Mouse (Mus musculus) liver, embryonic 13.5 days (tissue): Measurements from ENCODE around the gene Ube2h. TPM values are rescaled to one million over a fixed set of nuclear protein-coding genes. Genes with fewer than 3 reads are reported as not detected.

Experiments used
- ATAC-seq: fragments of 200-750 bp; cut with Nextera tagmentation; 2 replicates; pipeline ENCODE4 v1.8.0; 2017; ENCODE audit warnings: low read depth, mild to moderate bottlenecking, moderate number of reproducible peaks, moderate library complexity
- DNase-seq: peaks from one replicate; pipeline ENCODE4 v3.0.0; 2022
- H3K27ac ChIP-seq: fragments of 300-500 bp; sonication (generic); 2 replicates; pipeline ENCODE4 v1.5.1; 2015; ENCODE audit warnings: moderate library complexity, mild to moderate bottlenecking, inconsistent platforms
- H3K27me3 ChIP-seq: fragments of 300-500 bp; sonication (generic); 2 replicates; pipeline ENCODE4 v1.6.1; 2015; ENCODE audit warnings: mild to moderate bottlenecking, inconsistent platforms
- H3K36me3 ChIP-seq: fragments of 300-500 bp; sonication (generic); 2 replicates; pipeline ENCODE4 v1.6.1; 2015; ENCODE audit warnings: mild to moderate bottlenecking, inconsistent platforms
- H3K4me1 ChIP-seq: fragments of 300-500 bp; sonication (generic); replicated peaks from 2 replicates; pipeline ENCODE4 v1.6.1; 2015; ENCODE audit warnings: inconsistent platforms
- H3K4me2 ChIP-seq: fragments of 300-500 bp; sonication (generic); 2 replicates; pipeline ENCODE4 v1.6.1; 2015; ENCODE audit warnings: inconsistent platforms, mild to moderate bottlenecking, moderate library complexity
- H3K4me3 ChIP-seq: fragments of 300-500 bp; sonication (generic); replicated peaks from 2 replicates; pipeline ENCODE4 v1.5.1; 2015; ENCODE audit warnings: mild to moderate bottlenecking, inconsistent platforms
- H3K9ac ChIP-seq: fragments of 300-500 bp; sonication (generic); 2 replicates; pipeline ENCODE4 v1.6.1; 2015; ENCODE audit warnings: mild to moderate bottlenecking, inconsistent platforms
- H3K9me3 ChIP-seq: fragments of 300-500 bp; sonication (generic); replicated peaks from 2 replicates; pipeline ENCODE4 v1.6.1; 2016; ENCODE audit warnings: inconsistent platforms
- WGBS: fragments of 180-500 bp; shearing (Covaris S2); methylation state at CpG from one replicate; pipeline ENCODE4 v1.1.7; 2015; ENCODE audit not compliant: insufficient replicate concordance; 5-methylcytosine and 5-hydroxymethylcytosine counted together
- polyA plus RNA-seq: library from polyadenylated mRNA; unstranded; fragments of >200 nt; fragmentation: Nextera tagmentation; extraction: Ambion mirVana; gene quantifications from 2 replicates; pipeline ENCODE4 v1.2.1, GENCODE M21; 2015

Gene Ube2h
- polyA plus RNA-seq, 1 experiment from 2014 or later = 25.4 TPM

DNA sequence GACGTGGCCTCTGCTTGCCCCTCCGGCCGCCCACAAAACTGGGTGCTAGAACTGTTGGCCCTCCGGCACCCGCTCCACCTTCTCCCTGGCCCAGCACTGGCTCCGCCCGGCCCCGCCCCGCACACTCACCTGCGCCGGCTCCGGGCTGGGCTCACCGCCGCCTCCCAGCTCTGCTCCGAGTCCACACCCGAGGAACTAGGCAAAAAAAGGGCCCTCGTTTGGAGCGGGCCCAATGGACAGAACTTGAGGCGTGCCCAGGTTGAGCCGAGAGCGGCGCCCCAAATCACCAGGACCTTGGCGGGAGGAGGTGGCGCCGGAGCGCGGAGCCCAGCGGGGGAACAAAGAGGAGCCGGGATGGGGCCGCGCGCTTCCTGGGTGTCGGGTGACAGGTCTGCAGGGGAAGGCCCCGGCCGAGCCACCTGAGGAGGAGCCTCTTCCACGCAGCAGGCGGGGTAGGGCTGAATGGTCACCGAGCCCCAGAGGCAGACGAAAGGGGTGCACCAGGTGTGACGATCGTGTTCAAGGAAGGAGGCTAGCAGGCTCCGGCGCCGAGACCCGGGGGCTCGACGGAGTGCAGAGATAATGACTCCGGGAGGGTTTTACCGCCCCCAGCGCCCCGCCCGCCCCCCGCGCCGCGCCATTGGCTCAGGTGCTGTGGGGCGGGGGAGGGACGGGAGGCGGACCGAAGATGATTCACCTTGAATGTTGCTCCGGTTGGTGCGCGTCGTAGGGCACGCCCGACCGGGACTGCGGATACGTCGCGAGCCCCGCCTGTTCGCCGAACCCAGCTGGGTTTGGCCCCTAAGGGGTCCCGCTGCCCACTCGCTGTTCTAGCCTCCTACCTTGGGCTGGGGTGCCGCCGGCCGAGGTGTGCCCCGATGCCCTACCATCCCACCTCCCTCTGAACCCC is 130.5 kb downstream of the Ube2h start:
- Histone ChIP-seq H3K9ac (0 out of 2 replicates have a peak overlapping the region, but pooled peaks have one; percentile 17), H3K36me3 (no peaks in the 10 kb centered on the region), H3K27ac (no peak overlapping the region), H3K27me3 (peaks cover 100% of the 10 kb centered on the region), H3K4me3 (peak overlapping the region; percentile 53), H3K4me1 (peaks cover 56% of the 10 kb centered on the region), H3K9me3 (no peaks in the 10 kb centered on the region), H3K4me2 (peak overlapping the region; percentile 67)
- under 1% methylated on average over 74 of the region's 80 CpGs for WGBS
- ATAC-seq (peak; percentile 60), DNase-seq (no peak)

DNA sequence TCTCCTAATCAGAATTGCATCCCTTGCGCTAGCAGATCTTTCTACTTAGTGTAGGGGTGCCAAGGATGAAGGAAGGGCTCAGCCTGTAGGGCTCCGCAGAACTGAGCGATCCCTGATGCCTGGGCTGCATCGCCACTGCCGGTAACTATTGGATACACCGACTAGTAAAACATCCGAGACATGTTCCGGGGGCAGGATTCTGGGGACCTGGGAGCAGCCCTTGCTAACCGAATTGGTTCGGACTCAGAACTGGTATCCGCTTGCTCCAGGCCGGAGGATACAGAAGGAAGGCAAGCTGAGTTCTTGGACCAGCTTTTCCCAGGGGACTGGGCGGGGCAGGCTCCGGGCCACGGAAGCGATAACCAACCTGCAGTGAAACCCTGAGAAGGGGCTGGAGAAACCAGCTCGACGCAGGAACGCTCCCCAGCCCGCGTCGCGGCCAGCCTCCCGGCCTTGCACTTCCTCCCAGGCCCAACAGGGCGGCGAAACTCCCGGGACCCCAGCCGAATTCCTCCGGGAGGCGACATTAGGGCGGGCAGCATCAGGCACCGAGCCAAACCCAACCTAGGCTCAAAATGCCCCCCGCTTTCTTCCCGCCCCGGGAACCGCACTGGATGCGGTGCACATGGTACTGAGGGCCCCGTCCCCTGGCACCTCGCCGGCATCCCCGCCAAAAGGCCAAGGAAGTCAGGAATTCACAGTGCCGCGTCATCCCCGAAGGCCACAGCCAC is 131.4 kb downstream of the Ube2h start:
- Histone ChIP-seq H3K9ac (no peak overlapping the region), H3K4me1 (peaks cover 50% of the 10 kb centered on the region), H3K4me2 (peak overlapping the region; percentile 67), H3K9me3 (no peaks in the 10 kb centered on the region), H3K36me3 (no peaks in the 10 kb centered on the region), H3K27me3 (peaks cover 100% of the 10 kb centered on the region), H3K27ac (no peak overlapping the region), H3K4me3 (peak overlapping the region; percentile 53)
- 3% methylated on average over 44 of the region's 44 CpGs for WGBS
- no peak for DNase-seq
- ATAC-seq = peak; percentile 10; the same call in 1 of the 2 replicates

DNA sequence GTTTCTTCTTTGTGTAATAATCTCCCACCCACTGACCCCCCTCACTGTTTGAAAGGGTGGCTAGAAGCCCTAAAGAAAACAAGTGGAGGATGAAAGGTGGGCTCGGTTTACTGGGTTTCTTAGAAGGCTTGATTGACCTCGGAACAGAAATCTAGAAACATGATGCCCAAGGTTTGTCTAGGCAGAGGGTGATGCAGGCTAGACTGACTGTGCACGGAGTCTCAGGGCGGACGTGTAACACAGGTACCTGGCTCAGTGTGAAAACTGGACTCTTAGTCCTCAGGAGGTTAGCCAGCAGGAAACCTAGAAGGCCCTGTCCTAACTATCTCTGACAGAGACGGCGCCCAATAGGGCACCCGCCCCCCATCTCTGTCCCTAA is 131.9 kb downstream of the Ube2h start:
- DNase-seq (no peak), ATAC-seq (no peak)
- no peak overlapping the region for H3K27ac ChIP-seq
- WGBS = 18% methylated on average over 8 of the region's 8 CpGs
- H3K4me2 ChIP-seq = peak overlapping the region; percentile 67; the same call in 1 of the 2 replicates
- H3K27me3 ChIP-seq = peaks cover 100% of the 10 kb centered on the region
- no peak overlapping the region for H3K9ac ChIP-seq
- H3K36me3 ChIP-seq = no peaks in the 10 kb centered on the region
- peaks cover 47% of the 10 kb centered on the region for H3K4me1 ChIP-seq
- no peaks in the 10 kb centered on the region for H3K9me3 ChIP-seq
- H3K4me3 ChIP-seq = no peak overlapping the region

DNA sequence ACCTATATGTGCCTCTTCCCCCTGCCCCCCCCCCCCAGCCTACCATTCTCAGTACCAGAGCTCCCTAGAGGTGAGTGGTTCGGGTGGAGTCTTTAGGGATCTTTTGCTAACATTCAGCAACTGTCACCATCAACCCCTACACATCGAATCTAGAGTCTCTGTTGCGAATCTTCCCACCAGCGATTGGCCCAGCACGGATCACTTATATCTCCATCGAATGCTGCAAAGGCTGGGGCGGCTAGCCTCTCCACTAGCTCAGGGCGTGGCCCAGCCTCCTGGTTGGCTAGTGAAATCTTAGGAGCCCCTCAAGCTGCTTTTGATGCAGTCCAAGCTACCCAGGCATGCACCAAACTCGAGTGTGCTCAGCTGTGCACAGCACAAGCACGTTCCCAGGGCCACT is 132.4 kb downstream of the Ube2h start:
- 26% methylated on average over 10 of the region's 10 CpGs for WGBS
- no peak overlapping the region for H3K4me3 ChIP-seq
- ATAC-seq = no peak

DNA sequence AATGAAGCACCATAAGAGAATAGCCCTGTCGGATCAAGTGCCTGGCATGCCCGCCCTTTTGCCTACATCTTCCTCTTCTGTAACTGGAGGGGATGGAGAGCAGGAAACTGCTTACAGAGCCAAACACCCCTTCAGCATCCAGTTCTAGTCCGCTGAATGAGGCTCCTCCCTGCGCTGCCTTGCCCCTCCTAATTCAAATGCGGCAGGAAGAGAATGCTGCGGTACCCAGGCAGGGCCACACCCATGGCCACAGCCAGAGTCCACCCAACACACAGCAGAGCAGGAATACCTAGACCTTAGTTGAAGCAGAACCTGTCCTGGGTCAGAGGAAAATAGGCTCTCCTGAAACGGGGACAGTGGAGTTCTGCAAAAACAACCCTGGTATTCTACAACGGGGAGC is 133.1 kb downstream of the Ube2h start:
- H3K36me3 ChIP-seq = no peaks in the 10 kb centered on the region
- 15% methylated on average over 8 of the region's 8 CpGs for WGBS
- no peaks in the 10 kb centered on the region for H3K9me3 ChIP-seq
- DNase-seq (no peak), ATAC-seq (no peak)
- H3K4me2 ChIP-seq = no peak overlapping the region
- H3K27me3 ChIP-seq = peaks cover 100% of the 10 kb centered on the region
- peaks cover 39% of the 10 kb centered on the region for H3K4me1 ChIP-seq
- H3K27ac ChIP-seq = no peak overlapping the region
- no peak overlapping the region for H3K9ac ChIP-seq
- H3K4me3 ChIP-seq = no peak overlapping the region

More for the DNA sequence above, 132.4 kb downstream of the Ube2h start:
- no peak for DNase-seq
- H3K4me1 ChIP-seq = peaks cover 43% of the 10 kb centered on the region
- no peaks in the 10 kb centered on the region for H3K36me3 ChIP-seq
- no peak overlapping the region for H3K27ac ChIP-seq
- H3K9me3 ChIP-seq = no peaks in the 10 kb centered on the region
- H3K27me3 ChIP-seq = peaks cover 100% of the 10 kb centered on the region
- no peak overlapping the region for H3K4me2 ChIP-seq
- no peak overlapping the region for H3K9ac ChIP-seq

DNA sequence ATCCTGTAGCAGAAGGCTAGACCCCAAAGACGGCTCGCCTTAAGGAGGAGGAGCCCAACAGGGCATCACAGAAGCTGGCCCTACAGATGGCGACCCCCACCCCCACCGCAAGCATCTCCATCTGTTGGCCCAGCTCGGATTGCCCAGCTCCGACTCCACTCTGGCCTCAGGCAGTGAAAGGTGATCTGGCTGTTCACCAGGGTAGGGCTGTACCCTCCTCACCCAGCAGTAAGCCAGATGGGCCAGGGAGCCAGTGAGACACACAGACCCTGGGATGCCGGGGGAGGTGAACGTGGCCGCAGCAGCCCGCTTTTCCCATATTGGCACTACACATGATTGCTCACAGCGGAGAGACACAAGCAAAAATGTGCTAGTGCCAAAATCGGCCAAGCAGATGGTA is 135.2 kb downstream of the Ube2h start:
- no peak overlapping the region for H3K27ac ChIP-seq
- no peak overlapping the region for H3K4me2 ChIP-seq
- ATAC-seq (no peak), DNase-seq (no peak)
- H3K36me3 ChIP-seq = no peaks in the 10 kb centered on the region
- H3K9me3 ChIP-seq = no peaks in the 10 kb centered on the region
- H3K4me3 ChIP-seq = no peak overlapping the region
- peaks cover 18% of the 10 kb centered on the region for H3K4me1 ChIP-seq
- H3K27me3 ChIP-seq = peaks cover 98% of the 10 kb centered on the region
- H3K9ac ChIP-seq = no peak overlapping the region
- 69% methylated on average over 12 of the region's 12 CpGs for WGBS

DNA sequence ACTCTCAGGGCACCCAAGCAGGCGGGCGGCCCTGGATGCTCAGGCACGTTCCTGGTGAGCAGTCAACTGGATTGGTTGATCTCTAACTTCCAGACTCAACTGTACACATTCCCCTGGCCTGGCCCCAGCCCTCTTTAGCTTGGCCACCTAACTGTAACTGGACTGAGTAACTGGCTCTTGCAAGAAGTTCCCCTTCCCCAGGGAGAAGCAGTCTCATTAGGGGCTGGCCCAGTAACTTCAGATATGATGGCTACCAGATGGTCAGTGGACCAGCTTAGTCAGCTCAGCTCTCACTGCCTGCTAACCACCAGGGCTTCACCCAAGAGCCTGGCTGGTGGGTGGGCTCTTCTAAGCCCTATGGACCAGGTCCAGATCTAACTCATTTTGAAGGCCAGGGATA is 136.1 kb downstream of the Ube2h start:
- Histone ChIP-seq H3K9ac (no peak overlapping the region), H3K4me1 (peaks cover 9% of the 10 kb centered on the region), H3K36me3 (no peaks in the 10 kb centered on the region), H3K4me2 (no peak overlapping the region), H3K4me3 (no peak overlapping the region), H3K27ac (no peak overlapping the region), H3K9me3 (no peaks in the 10 kb centered on the region), H3K27me3 (peaks cover 97% of the 10 kb centered on the region)
- no peak for DNase-seq
- 85% methylated on average over 3 of the region's 3 CpGs for WGBS
- no peak for ATAC-seq

DNA sequence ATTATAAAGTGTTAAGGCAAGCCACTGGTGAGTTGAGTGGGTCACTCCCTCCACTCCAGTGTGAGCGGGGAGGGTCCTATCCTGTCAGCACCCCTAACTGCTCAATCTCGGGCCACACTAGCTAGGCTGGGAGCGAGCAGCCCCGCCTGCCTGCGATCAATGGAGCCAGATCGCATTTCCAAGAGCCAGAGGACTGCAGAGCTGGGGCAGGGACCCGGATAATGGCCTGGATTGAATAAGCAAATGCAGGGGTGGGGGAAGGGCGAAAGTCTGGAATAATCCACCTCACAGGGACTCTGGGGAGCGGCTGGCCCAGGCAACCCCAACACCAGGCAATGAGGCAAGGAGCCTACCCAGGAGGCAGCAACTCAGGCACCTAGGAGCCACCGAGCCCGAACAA is 137.1 kb downstream of the Ube2h start:
- H3K9ac ChIP-seq = no peak overlapping the region
- ATAC-seq (no peak), DNase-seq (no peak)
- H3K27ac ChIP-seq = no peak overlapping the region
- H3K4me3 ChIP-seq = no peak overlapping the region
- H3K4me1 ChIP-seq = peaks cover 5% of the 10 kb centered on the region
- no peaks in the 10 kb centered on the region for H3K9me3 ChIP-seq
- WGBS = 38% methylated on average over 11 of the region's 11 CpGs
- no peaks in the 10 kb centered on the region for H3K36me3 ChIP-seq
- H3K27me3 ChIP-seq = peaks cover 97% of the 10 kb centered on the region
- H3K4me2 ChIP-seq = no peak overlapping the region

DNA sequence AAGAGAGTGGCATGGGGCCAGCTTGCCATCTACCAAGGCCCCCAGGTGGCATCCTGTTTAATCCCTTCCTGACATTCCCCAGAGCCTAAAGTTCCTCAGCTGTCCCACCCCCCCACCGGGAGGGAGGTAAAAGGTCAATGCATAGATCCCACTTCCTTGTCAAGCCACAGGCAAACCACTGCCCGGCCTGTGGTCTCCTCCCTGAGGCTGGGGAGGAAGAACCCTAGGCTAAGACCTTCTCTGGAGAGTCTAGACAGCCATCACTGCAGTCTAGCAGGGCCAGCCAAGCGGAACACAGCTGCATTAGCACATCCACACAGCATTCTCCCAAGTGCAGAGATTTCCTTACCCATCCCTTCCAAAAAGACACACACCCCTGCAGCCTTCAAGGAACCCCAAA is 138.0 kb downstream of the Ube2h start:
- 20% methylated on average over 3 of the region's 3 CpGs for WGBS
- H3K27me3 ChIP-seq = peaks cover 96% of the 10 kb centered on the region

DNA sequence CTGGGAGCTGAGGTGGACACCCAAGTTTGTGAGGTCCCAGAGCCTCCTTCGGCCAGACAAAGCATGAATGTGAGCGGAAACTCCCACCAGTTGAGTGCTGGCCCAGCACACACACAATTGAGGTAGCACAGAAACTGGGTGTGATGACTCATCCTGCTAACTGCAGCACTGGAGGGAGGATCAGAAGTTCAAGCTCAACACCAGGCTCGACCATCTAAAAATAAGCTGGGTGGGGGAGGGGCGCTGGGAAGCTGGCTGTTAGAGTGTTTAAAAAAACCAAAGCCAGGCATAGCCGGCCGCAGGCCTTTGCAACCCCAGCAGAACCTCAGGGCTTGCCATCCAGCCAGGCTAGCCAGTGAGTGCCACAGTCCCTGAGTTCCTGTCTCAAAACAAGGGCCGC is 142.2 kb downstream of the Ube2h start:
- no peak overlapping the region for H3K4me3 ChIP-seq
- H3K27ac ChIP-seq = no peak overlapping the region
- no peaks in the 10 kb centered on the region for H3K36me3 ChIP-seq
- H3K9ac ChIP-seq = no peak overlapping the region
- no peaks in the 10 kb centered on the region for H3K9me3 ChIP-seq
- H3K27me3 ChIP-seq = peaks cover 56% of the 10 kb centered on the region
- peaks cover 14% of the 10 kb centered on the region for H3K4me1 ChIP-seq
- no peak overlapping the region for H3K4me2 ChIP-seq
- ATAC-seq (no peak), DNase-seq (no peak)
- 26% methylated on average over 7 of the region's 7 CpGs for WGBS

More for the DNA sequence above, 138.0 kb downstream of the Ube2h start:
- DNase-seq (no peak), ATAC-seq (no peak)
- H3K4me3 ChIP-seq = no peak overlapping the region
- no peak overlapping the region for H3K27ac ChIP-seq
- H3K9ac ChIP-seq = no peak overlapping the region
- H3K4me1 ChIP-seq = peaks cover 14% of the 10 kb centered on the region
- H3K36me3 ChIP-seq = no peaks in the 10 kb centered on the region
- H3K9me3 ChIP-seq = no peaks in the 10 kb centered on the region
- H3K4me2 ChIP-seq = no peak overlapping the region

DNA sequence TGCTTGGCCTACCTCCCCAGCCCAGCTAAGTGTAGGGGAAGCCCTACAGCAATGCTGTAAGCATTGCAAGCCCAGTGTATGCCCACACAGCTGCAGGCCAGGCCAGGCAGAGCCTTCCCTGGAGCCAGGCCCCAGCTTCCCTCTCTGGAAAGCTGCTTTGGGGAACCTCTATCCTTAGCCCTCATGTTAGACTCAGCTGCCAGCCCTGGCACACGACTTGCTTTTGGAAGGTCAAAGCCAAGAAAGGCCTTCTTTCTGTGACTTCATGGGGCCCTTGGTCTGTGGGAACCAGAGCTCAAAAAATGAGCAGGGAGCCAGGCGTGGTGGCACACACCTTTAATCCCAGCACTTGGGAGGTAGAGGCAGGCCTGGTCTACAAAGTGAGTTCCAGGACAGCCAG is 142.7 kb downstream of the Ube2h start:
- 49% methylated on average over 2 of the region's 2 CpGs for WGBS
- peaks cover 52% of the 10 kb centered on the region for H3K27me3 ChIP-seq
- H3K4me3 ChIP-seq = no peak overlapping the region
- ATAC-seq (no peak), DNase-seq (no peak)
- no peaks in the 10 kb centered on the region for H3K36me3 ChIP-seq
- no peak overlapping the region for H3K4me2 ChIP-seq
- no peaks in the 10 kb centered on the region for H3K9me3 ChIP-seq
- H3K4me1 ChIP-seq = peaks cover 14% of the 10 kb centered on the region
- H3K9ac ChIP-seq = no peak overlapping the region
- H3K27ac ChIP-seq = no peak overlapping the region
